Mouse (Mus musculus) gastrocnemius, adult 2 months (tissue): ENCODE results near the gene Osbpl3. TPM values are rescaled to one million over a fixed set of nuclear protein-coding genes. Genes with fewer than 3 reads are reported as not detected.

Experiments
- DNase-seq: peaks from one replicate; pipeline ENCODE4 v3.0.0; 2022
- H3K27ac ChIP-seq: fragments of 200-600 bp; 2 replicates; pipeline ENCODE4 v1.8.1; 2022; ENCODE audit warnings: mild to moderate bottlenecking
- H3K4me3 ChIP-seq: fragments of 200-600 bp; 2 replicates; pipeline ENCODE4 v1.8.1; 2022; ENCODE audit warnings: mild to moderate bottlenecking, moderate library complexity
- CTCF ChIP-seq: fragments of 200-600 bp; IDR thresholded peaks from 2 replicates; pipeline ENCODE4 v1.8.1; 2022; ENCODE audit warnings: antibody characterized with exemption, mild to moderate bottlenecking, moderate library complexity
- intact Hi-C: fragments of 180-260 bp; cut with DNase I; formaldehyde crosslinking; loops from one replicate; pipeline ENCODE4 v1.15.1; 2025
- total RNA-seq, 2 experiments: library from RNA; stranded (reverse); gene quantifications; 2 replicates each; pipeline ENCODE4 v1.2.3; 2021

The Osbpl3 gene
- total RNA-seq, 2 experiments from 2014 or later, result 2.2 to 3.3 TPM

GRCm38 (mm10) chr6:50295136-50295535 is 160.9 kb downstream of the Osbpl3 start:
- DNase-seq, result no peak
- H3K4me3 ChIP-seq, result no peak overlapping the region
- no peak overlapping the region for H3K27ac ChIP-seq
- intact Hi-C loops, result no loop called here
- TF ChIP-seq CTCF, result no peak

GRCm38 (mm10) chr6:50294128-50294527 is 161.9 kb downstream of the Osbpl3 start:
- DNase-seq, result peak; percentile 60
- intact Hi-C loops, result loop anchor here (1.0 kb wide), 2 partner anchors 181 to 775 kb away; no protein-coding TSS in a partner anchor
- H3K27ac ChIP-seq, result no peak overlapping the region
- peak; percentile 99 for TF ChIP-seq CTCF
- H3K4me3 ChIP-seq, result no peak overlapping the region

GRCm38 (mm10) chr6:50291650-50292049 is 164.4 kb downstream of the Osbpl3 start:
- intact Hi-C loops, result no loop called here
- H3K4me3 ChIP-seq, result no peak overlapping the region
- no peak for DNase-seq
- no peak for TF ChIP-seq CTCF
- H3K27ac ChIP-seq, result no peak overlapping the region

- TF ChIP-seq CTCF, result no peak
- no peak overlapping the region for H3K27ac ChIP-seq
- H3K4me3 ChIP-seq, result no peak overlapping the region
- intact Hi-C loops, result no loop called here
- DNase-seq, result no peak
Measured at GRCm38 (mm10) chr6:50286881-50287280, 169.1 kb downstream of the Osbpl3 start.

- TF ChIP-seq CTCF, result no peak
- Histone ChIP-seq H3K4me3 (no peak overlapping the region), H3K27ac (no peak overlapping the region)
- DNase-seq, result no peak
- intact Hi-C loops, result no loop called here
Measured at GRCm38 (mm10) chr6:50279642-50280041, 176.4 kb downstream of the Osbpl3 start.

- H3K4me3 ChIP-seq, result no peak overlapping the region
- no peak overlapping the region for H3K27ac ChIP-seq
- no peak for DNase-seq
- no peak for TF ChIP-seq CTCF
- intact Hi-C loops, result no loop called here
Measured at GRCm38 (mm10) chr6:50273947-50274346, 182.1 kb downstream of the Osbpl3 start.

GRCm38 (mm10) chr6:50273416-50273815 is 182.6 kb downstream of the Osbpl3 start:
- intact Hi-C loops, result no loop called here
- TF ChIP-seq CTCF, result no peak
- no peak overlapping the region for H3K4me3 ChIP-seq
- DNase-seq, result no peak
- no peak overlapping the region for H3K27ac ChIP-seq

- H3K27ac ChIP-seq, result no peak within 1 kb of the TSS
- no peak for DNase-seq
- no peak within 1 kb of the TSS for H3K4me3 ChIP-seq
- intact Hi-C loops, result no loop called here
- TF ChIP-seq CTCF, result no peak
Measured at GRCm38 (mm10) chr6:50263670-50264069, 192.3 kb downstream of the Osbpl3 start, which contains the start of gene Gsdme. TSS of gene Gsdme (minus strand) at chr6:50263862.

GRCm38 (mm10) chr6:50262310-50262709 is 193.7 kb downstream of the Osbpl3 start:
- Histone ChIP-seq H3K27ac (peak overlapping the region; percentile 74; the same call in 1 of the 2 replicates), H3K4me3 (peak overlapping the region; percentile 71)
- no peak for TF ChIP-seq CTCF
- intact Hi-C loops, result no loop called here
- DNase-seq, result no peak

- Histone ChIP-seq H3K4me3 (peak overlapping the region; percentile 71), H3K27ac (peak overlapping the region; percentile 74)
- no peak for DNase-seq
- no peak for TF ChIP-seq CTCF
- intact Hi-C loops, result no loop called here
Measured at GRCm38 (mm10) chr6:50261922-50262261, 194.1 kb downstream of the Osbpl3 start.

GRCm38 (mm10) chr6:50261201-50261921 is 194.6 kb downstream of the Osbpl3 start:
- peak; percentile 89 for DNase-seq
- intact Hi-C loops, result no loop called here
- no peak for TF ChIP-seq CTCF
- H3K4me3 ChIP-seq, result peak overlapping the region; percentile 71
- H3K27ac ChIP-seq, result peak overlapping the region; percentile 74

GRCm38 (mm10) chr6:50255356-50255755 is 200.6 kb downstream of the Osbpl3 start:
- TF ChIP-seq CTCF, result no peak
- Histone ChIP-seq H3K27ac (no peak overlapping the region), H3K4me3 (no peak overlapping the region)
- no peak for DNase-seq
- intact Hi-C loops, result no loop called here

GRCm38 (mm10) chr6:50254723-50255184 is 201.2 kb downstream of the Osbpl3 start:
- intact Hi-C loops, result no loop called here
- peak; percentile 68 for DNase-seq
- H3K4me3 ChIP-seq, result peak overlapping the region; percentile 43
- peak overlapping the region; percentile 80 for H3K27ac ChIP-seq
- no peak for TF ChIP-seq CTCF

GRCm38 (mm10) chr6:50252690-50253089 is 203.3 kb downstream of the Osbpl3 start:
- no peak overlapping the region for H3K27ac ChIP-seq
- no peak for DNase-seq
- no peak for TF ChIP-seq CTCF
- H3K4me3 ChIP-seq, result no peak overlapping the region
- intact Hi-C loops, result no loop called here
